Mouse (Mus musculus): Measurements from ENCODE around the gene Zfp511.

- TF ChIP-seq CTCF (IDR thresholded peaks at IDR 0.05; ENCODE audit: control insufficient read depth, insufficient read depth, insufficient replicate concordance, low read depth, low read length) (no peak), POLR2A (IDR thresholded peaks at IDR 0.05; ENCODE audit: control insufficient read depth, low read depth, low read length) (no peak)
Observed at GRCm38 (mm10) chr7:140067397-140067796, 31.2 kb downstream of the Zfp511 start.
